Mouse (Mus musculus): ENCODE data around the gene Zfr2. TPM values are rescaled to one million over a fixed set of nuclear protein-coding genes. Genes with fewer than 3 reads are reported as not detected.

The Zfr2 gene
- total and polyA plus RNA-seq, 3 experiments: 1.9 to 7.1 (median 2.6) TPM

- TF ChIP-seq POLR2AphosphoS5 (IDR thresholded peaks at IDR 0.05; ENCODE audit: insufficient replicate concordance, low read depth, low read length) (peak; percentile 76; the same call in 1 of the 2 replicates), GATA1 (IDR thresholded peaks at IDR 0.05; ENCODE audit: borderline replicate concordance, low read length) (no peak), TAL1 (conservative IDR thresholded peaks at IDR 0.05; ENCODE audit: low read depth, low read length) (no peak), CTCF (IDR thresholded peaks at IDR 0.05; ENCODE audit: low read depth, low read length) (peak; percentile 81), GATA2 (IDR thresholded peaks at IDR 0.05; ENCODE audit: borderline replicate concordance, low read depth, low read length) (no peak)
- peaks cover 36% of the 10 kb centered on the region for H3K36me3 ChIP-seq (replicated peaks)
- peak within 1 kb of the TSS; percentile 88 for H3K4me3 ChIP-seq (ENCODE audit: low read depth, low read length)
- H3K27me3 ChIP-seq (ENCODE audit: insufficient read depth, low read length): peaks cover 15% of the 10 kb centered on the region; the same call in 1 of the 2 replicates
- peaks cover 90% of the 10 kb centered on the region for H3K4me1 ChIP-seq (ENCODE audit: insufficient read depth, low read depth, low read length)
- H3K9me3 ChIP-seq (replicated peaks): no peaks in the 10 kb centered on the region
- peak; percentile 84 for DNase-seq (ENCODE audit: low spot score)
- ATAC-seq (ENCODE audit: extremely low read depth, insufficient number of reproducible peaks, low FRiP score, poor library complexity, severe bottlenecking): peak; percentile 92
Observed at GRCm38 (mm10) chr10:81292554-81293333, 59.8 kb downstream of the Zfr2 start, which contains the start of gene Pip5k1c. Gene Pip5k1c, plus strand, starts transcription at chr10:81292963.

- peaks cover 91% of the 10 kb centered on the region for H3K4me1 ChIP-seq (ENCODE audit: insufficient read depth, low read depth, low read length)
- peaks cover 44% of the 10 kb centered on the region for H3K36me3 ChIP-seq (replicated peaks)
- TF ChIP-seq GATA2 (IDR thresholded peaks at IDR 0.05; ENCODE audit: borderline replicate concordance, low read depth, low read length): no peak
- TF ChIP-seq TAL1 (conservative IDR thresholded peaks at IDR 0.05; ENCODE audit: low read depth, low read length): no peak
- TF ChIP-seq GATA1 (IDR thresholded peaks at IDR 0.05; ENCODE audit: borderline replicate concordance, low read length): no peak
- no peak for TF ChIP-seq POLR2AphosphoS5 (IDR thresholded peaks at IDR 0.05; ENCODE audit: insufficient replicate concordance, low read depth, low read length)
- TF ChIP-seq CTCF (IDR thresholded peaks at IDR 0.05; ENCODE audit: low read depth, low read length): no peak
- ATAC-seq (ENCODE audit: extremely low read depth, insufficient number of reproducible peaks, low FRiP score, poor library complexity, severe bottlenecking) (no peak), DNase-seq (ENCODE audit: low spot score) (no peak)
- H3K4me3 ChIP-seq (ENCODE audit: low read depth, low read length): peak overlapping the region; percentile 88
- no peaks in the 10 kb centered on the region for H3K9me3 ChIP-seq (replicated peaks)
- H3K27me3 ChIP-seq (ENCODE audit: insufficient read depth, low read length): peaks cover 9% of the 10 kb centered on the region; the same call in 1 of the 2 replicates
Observed at GRCm38 (mm10) chr10:81293334-81294030, 60.5 kb downstream of the Zfr2 start.

DNA sequence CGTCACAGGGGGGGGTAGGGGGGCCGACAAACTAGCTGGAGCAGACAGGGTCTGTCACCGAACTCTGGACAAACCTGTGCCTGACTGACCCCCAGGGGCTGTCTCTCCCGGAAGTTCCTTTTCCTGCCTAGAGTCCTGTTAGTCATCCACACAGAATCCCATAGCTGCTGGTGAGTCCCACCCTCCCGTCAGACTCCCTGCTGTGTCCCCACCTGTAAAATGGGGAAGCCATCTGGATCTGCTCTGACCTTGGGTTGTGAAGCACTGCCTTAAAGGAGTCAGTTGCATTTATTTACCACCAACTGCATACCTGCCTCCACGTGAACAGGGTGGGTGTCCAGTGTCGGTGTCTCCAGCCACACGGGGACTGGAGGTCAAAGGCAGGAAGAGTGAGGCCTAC lies 61.5 kb downstream of the Zfr2 start:
- no peaks in the 10 kb centered on the region for H3K9me3 ChIP-seq (replicated peaks)
- H3K4me3 ChIP-seq (ENCODE audit: low read depth, low read length): peak overlapping the region; percentile 88
- TF ChIP-seq CTCF (IDR thresholded peaks at IDR 0.05; ENCODE audit: low read depth, low read length) (no peak), TAL1 (conservative IDR thresholded peaks at IDR 0.05; ENCODE audit: low read depth, low read length) (no peak), GATA2 (IDR thresholded peaks at IDR 0.05; ENCODE audit: borderline replicate concordance, low read depth, low read length) (no peak), GATA1 (IDR thresholded peaks at IDR 0.05; ENCODE audit: borderline replicate concordance, low read length) (no peak), POLR2AphosphoS5 (IDR thresholded peaks at IDR 0.05; ENCODE audit: insufficient replicate concordance, low read depth, low read length) (no peak)
- peaks cover 53% of the 10 kb centered on the region for H3K36me3 ChIP-seq (replicated peaks)
- H3K4me1 ChIP-seq (ENCODE audit: insufficient read depth, low read depth, low read length): peaks cover 91% of the 10 kb centered on the region
- ATAC-seq (ENCODE audit: extremely low read depth, insufficient number of reproducible peaks, low FRiP score, poor library complexity, severe bottlenecking): no peak
- H3K27me3 ChIP-seq (ENCODE audit: insufficient read depth, low read length): peaks cover 9% of the 10 kb centered on the region; the same call in 1 of the 2 replicates
- DNase-seq (ENCODE audit: low spot score): no peak

DNA sequence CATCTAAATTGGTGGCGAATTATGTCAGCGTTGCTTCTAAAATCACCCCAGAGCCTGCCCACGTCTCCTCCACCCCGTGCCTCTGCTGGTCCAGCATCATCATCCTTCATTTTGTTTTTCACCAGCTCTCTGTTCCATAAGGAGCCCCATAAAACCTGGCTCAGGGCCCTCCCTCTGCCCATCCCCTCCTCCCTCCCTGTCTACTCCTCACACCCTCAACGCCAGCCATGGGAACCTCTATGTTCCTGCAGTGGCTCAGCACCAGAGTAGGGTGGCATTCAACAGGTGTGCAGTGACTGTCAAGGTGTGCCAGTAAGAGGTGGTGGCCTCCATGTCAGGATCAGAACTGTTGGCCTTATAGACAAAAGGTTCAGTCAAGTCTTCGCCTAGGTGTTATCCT lies 62.2 kb downstream of the Zfr2 start:
- peaks cover 92% of the 10 kb centered on the region for H3K4me1 ChIP-seq (ENCODE audit: insufficient read depth, low read depth, low read length)
- DNase-seq (ENCODE audit: low spot score) (no peak), ATAC-seq (ENCODE audit: extremely low read depth, insufficient number of reproducible peaks, low FRiP score, poor library complexity, severe bottlenecking) (no peak)
- H3K9me3 ChIP-seq (replicated peaks): no peaks in the 10 kb centered on the region
- H3K27me3 ChIP-seq (ENCODE audit: insufficient read depth, low read length): peaks cover 6% of the 10 kb centered on the region; the same call in 1 of the 2 replicates
- peak overlapping the region; percentile 88; the same call in 1 of the 2 replicates for H3K4me3 ChIP-seq (ENCODE audit: low read depth, low read length)
- H3K36me3 ChIP-seq (replicated peaks): peaks cover 61% of the 10 kb centered on the region
- TF ChIP-seq GATA2 (IDR thresholded peaks at IDR 0.05; ENCODE audit: borderline replicate concordance, low read depth, low read length): no peak
- TF ChIP-seq GATA1 (IDR thresholded peaks at IDR 0.05; ENCODE audit: borderline replicate concordance, low read length): no peak
- no peak for TF ChIP-seq POLR2AphosphoS5 (IDR thresholded peaks at IDR 0.05; ENCODE audit: insufficient replicate concordance, low read depth, low read length)
- no peak for TF ChIP-seq TAL1 (conservative IDR thresholded peaks at IDR 0.05; ENCODE audit: low read depth, low read length)
- TF ChIP-seq CTCF (IDR thresholded peaks at IDR 0.05; ENCODE audit: low read depth, low read length): no peak

- no peaks in the 10 kb centered on the region for H3K9me3 ChIP-seq (replicated peaks)
- peaks cover 81% of the 10 kb centered on the region for H3K36me3 ChIP-seq (replicated peaks)
- H3K4me1 ChIP-seq (ENCODE audit: insufficient read depth, low read depth, low read length): peaks cover 94% of the 10 kb centered on the region
- no peak for ATAC-seq (ENCODE audit: extremely low read depth, insufficient number of reproducible peaks, low FRiP score, poor library complexity, severe bottlenecking)
- H3K4me3 ChIP-seq (ENCODE audit: low read depth, low read length): peak overlapping the region; percentile 66; the same call in 1 of the 2 replicates
- no peak for DNase-seq (ENCODE audit: low spot score)
- TF ChIP-seq TAL1 (conservative IDR thresholded peaks at IDR 0.05; ENCODE audit: low read depth, low read length) (no peak), GATA2 (IDR thresholded peaks at IDR 0.05; ENCODE audit: borderline replicate concordance, low read depth, low read length) (no peak), GATA1 (IDR thresholded peaks at IDR 0.05; ENCODE audit: borderline replicate concordance, low read length) (no peak), POLR2AphosphoS5 (IDR thresholded peaks at IDR 0.05; ENCODE audit: insufficient replicate concordance, low read depth, low read length) (no peak), CTCF (IDR thresholded peaks at IDR 0.05; ENCODE audit: low read depth, low read length) (no peak)
- no peaks in the 10 kb centered on the region for H3K27me3 ChIP-seq (ENCODE audit: insufficient read depth, low read length)
Observed at GRCm38 (mm10) chr10:81297246-81297645, 64.3 kb downstream of the Zfr2 start.

- Histone ChIP-seq H3K4me1 (ENCODE audit: insufficient read depth, low read depth, low read length) (peaks cover 97% of the 10 kb centered on the region), H3K4me3 (ENCODE audit: low read depth, low read length) (peak overlapping the region; percentile 66; the same call in 1 of the 2 replicates)
- peak; percentile 66 for DNase-seq (ENCODE audit: low spot score)
Observed at GRCm38 (mm10) chr10:81297845-81298244, 64.9 kb downstream of the Zfr2 start.

More at GRCm38 (mm10) chr10:81297845-81298244, 64.9 kb downstream of the Zfr2 start:
- peaks cover 87% of the 10 kb centered on the region for H3K36me3 ChIP-seq (replicated peaks)
- H3K9me3 ChIP-seq (replicated peaks): no peaks in the 10 kb centered on the region
- peak; percentile 76 for ATAC-seq (ENCODE audit: extremely low read depth, insufficient number of reproducible peaks, low FRiP score, poor library complexity, severe bottlenecking)
- H3K27me3 ChIP-seq (ENCODE audit: insufficient read depth, low read length): no peaks in the 10 kb centered on the region
- no peak for TF ChIP-seq CTCF (IDR thresholded peaks at IDR 0.05; ENCODE audit: low read depth, low read length)
- no peak for TF ChIP-seq POLR2AphosphoS5 (IDR thresholded peaks at IDR 0.05; ENCODE audit: insufficient replicate concordance, low read depth, low read length)
- TF ChIP-seq TAL1 (conservative IDR thresholded peaks at IDR 0.05; ENCODE audit: low read depth, low read length): no peak
- no peak for TF ChIP-seq GATA1 (IDR thresholded peaks at IDR 0.05; ENCODE audit: borderline replicate concordance, low read length)
- no peak for TF ChIP-seq GATA2 (IDR thresholded peaks at IDR 0.05; ENCODE audit: borderline replicate concordance, low read depth, low read length)
